Mouse (Mus musculus) limb, embryonic 11.5 days (tissue): ENCODE data around the gene Kif17. TPM values are rescaled to one million over a fixed set of nuclear protein-coding genes. Genes with fewer than 3 reads are reported as not detected.

Experiments
- ATAC-seq: fragments of 200-750 bp; cut with Nextera tagmentation; 2 replicates; pipeline ENCODE4 v1.8.0; 2017; ENCODE audit warnings: low read depth; ENCODE audit not compliant: insufficient number of reproducible peaks, low FRiP score, low TSS enrichment
- DNase-seq: peaks from one replicate; pipeline ENCODE4 v3.0.0-alpha.2; 2015; ENCODE audit warnings: low spot score
- H3K27ac ChIP-seq: fragments of 300-500 bp; sonication (generic); replicated peaks from 2 replicates; pipeline ENCODE4 v1.5.1; 2014; ENCODE audit warnings: low read depth, mild to moderate bottlenecking, low read length
- H3K27me3 ChIP-seq: fragments of 300-500 bp; sonication (generic); 2 replicates; pipeline ENCODE4 v1.6.1; 2014; ENCODE audit warnings: mild to moderate bottlenecking, low read length, mixed read lengths; ENCODE audit not compliant: control insufficient read depth, insufficient read depth
- H3K36me3 ChIP-seq: fragments of 300-500 bp; sonication (generic); 2 replicates; pipeline ENCODE4 v1.6.1; 2014; ENCODE audit warnings: mild to moderate bottlenecking, low read length, moderate library complexity, mixed read lengths; ENCODE audit not compliant: control insufficient read depth, insufficient read depth
- H3K4me1 ChIP-seq: fragments of 300-500 bp; sonication (generic); 2 replicates; pipeline ENCODE4 v1.6.1; 2014; ENCODE audit warnings: low read length, mixed read lengths; ENCODE audit not compliant: control insufficient read depth, insufficient read depth
- H3K4me2 ChIP-seq: fragments of 300-500 bp; sonication (generic); 2 replicates; pipeline ENCODE4 v1.6.1; 2014; ENCODE audit warnings: low read depth, mild to moderate bottlenecking, moderate library complexity; ENCODE audit not compliant: severe bottlenecking
- H3K4me3 ChIP-seq: fragments of 300-500 bp; sonication (generic); 2 replicates; pipeline ENCODE4 v1.5.1; 2014; ENCODE audit warnings: low read depth, low read length
- H3K9ac ChIP-seq: fragments of 300-500 bp; sonication (generic); 2 replicates; pipeline ENCODE4 v1.6.1; 2014; ENCODE audit warnings: mild to moderate bottlenecking, low read length
- H3K9me3 ChIP-seq: fragments of 300-500 bp; sonication (generic); 2 replicates; pipeline ENCODE4 v1.6.1; 2016; ENCODE audit warnings: low read length; ENCODE audit not compliant: control insufficient read depth
- WGBS: fragments of 180-500 bp; shearing (Covaris S2); extraction: QIAGEN DNeasy Blood & Tissue Kit; methylation state at CpG from one replicate; pipeline ENCODE4 v1.1.7; 2014; 5-methylcytosine and 5-hydroxymethylcytosine counted together
- microRNA-seq: library from miRNA; unstranded; fragments of <30 nt; microRNA quantifications from one replicate; pipeline ENCODE4, GENCODE M21; 2016
- polyA plus RNA-seq: library from polyadenylated mRNA; unstranded; fragments of >200 nt; fragmentation: Nextera tagmentation; extraction: Ambion mirVana; gene quantifications from 2 replicates; pipeline ENCODE4 v1.2.1, GENCODE M21; 2014

The Kif17 gene
- polyA plus RNA-seq, 1 experiment from 2014 or later: 0.68 TPM

DNA sequence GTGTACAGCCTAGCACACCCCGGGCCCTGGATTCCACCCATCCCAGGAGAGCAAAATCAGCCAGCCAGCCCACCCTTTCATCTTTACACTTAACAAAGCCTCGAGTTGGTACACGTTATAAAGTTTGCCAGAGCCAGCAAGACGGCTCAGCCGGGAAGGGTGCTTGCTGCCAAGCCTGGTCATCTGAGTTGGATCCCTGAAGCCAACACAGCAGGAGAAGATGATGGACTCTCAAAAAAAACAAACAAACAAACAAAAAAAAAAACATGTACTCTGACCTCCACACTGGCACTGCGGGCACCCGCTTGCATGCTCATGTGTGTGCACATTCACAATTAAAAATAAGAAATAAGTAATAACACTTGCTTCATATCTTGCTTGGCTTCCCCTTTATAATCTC is 91.8 kb downstream of the Kif17 start:
- DNase-seq (no peak), ATAC-seq (no peak)
- 76% methylated on average over 7 of the region's 7 CpGs for WGBS

DNA sequence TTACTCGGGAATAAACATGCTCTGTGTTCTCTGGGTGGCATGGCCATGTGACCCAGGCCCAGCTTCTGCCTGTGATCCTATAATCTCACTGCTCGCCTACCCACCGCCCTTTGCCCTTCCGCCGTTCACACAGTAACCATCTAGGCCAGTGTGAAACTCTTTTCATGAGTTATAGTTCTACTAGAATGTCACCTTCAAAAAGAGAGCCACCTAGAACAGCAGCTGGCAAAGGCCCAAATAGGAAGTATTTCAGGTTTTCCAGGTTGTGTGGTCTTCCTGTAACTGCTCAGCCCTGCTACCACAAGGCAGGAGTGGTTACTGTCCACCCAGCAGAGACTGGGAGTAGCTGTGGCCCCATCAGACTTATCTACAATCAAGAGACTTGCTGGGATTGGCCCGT is 92.5 kb downstream of the Kif17 start:
- Histone ChIP-seq H3K9me3 (no peaks in the 10 kb centered on the region), H3K9ac (no peak overlapping the region), H3K36me3 (no peaks in the 10 kb centered on the region), H3K4me1 (no peaks in the 10 kb centered on the region), H3K4me2 (no peak overlapping the region), H3K27ac (no peak overlapping the region), H3K27me3 (no peaks in the 10 kb centered on the region), H3K4me3 (no peak overlapping the region)
- no peak for DNase-seq
- WGBS: 78% methylated on average over 6 of the region's 6 CpGs
- ATAC-seq: no peak

More for the DNA sequence above, 91.8 kb downstream of the Kif17 start:
- H3K36me3 ChIP-seq: no peaks in the 10 kb centered on the region
- no peak overlapping the region for H3K4me2 ChIP-seq
- H3K9me3 ChIP-seq: no peaks in the 10 kb centered on the region
- no peak overlapping the region for H3K4me3 ChIP-seq
- no peak overlapping the region for H3K9ac ChIP-seq
- no peaks in the 10 kb centered on the region for H3K4me1 ChIP-seq
- no peak overlapping the region for H3K27ac ChIP-seq
- H3K27me3 ChIP-seq: no peaks in the 10 kb centered on the region

DNA sequence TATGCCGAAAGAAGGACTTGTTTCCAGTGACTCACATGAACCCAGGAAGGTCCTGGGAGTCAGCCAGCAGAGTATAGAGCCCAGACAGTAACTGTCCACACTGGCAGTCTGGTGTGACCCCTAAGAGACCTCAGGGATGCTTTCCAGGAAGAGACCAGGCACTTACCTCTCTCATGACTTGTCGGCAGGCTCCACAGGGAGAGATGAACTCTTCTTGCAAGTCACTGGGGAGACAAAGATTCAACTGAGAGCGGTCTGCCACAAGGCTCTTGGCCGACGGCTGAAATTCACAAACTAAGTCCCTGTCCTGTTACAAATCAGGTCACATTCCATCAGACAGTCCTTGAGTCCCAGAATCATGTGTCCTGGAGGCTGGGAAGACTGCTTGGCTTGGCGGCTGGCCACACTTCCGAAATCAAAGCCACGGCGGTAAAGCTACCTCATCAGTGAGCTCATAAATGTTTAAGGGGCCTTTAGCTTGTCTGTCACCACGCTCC is 93.2 kb downstream of the Kif17 start:
- no peaks in the 10 kb centered on the region for H3K36me3 ChIP-seq
- DNase-seq (no peak), ATAC-seq (no peak)
- H3K27ac ChIP-seq: no peak overlapping the region
- H3K9ac ChIP-seq: no peak overlapping the region
- 57% methylated on average over 10 of the region's 10 CpGs for WGBS
- H3K4me3 ChIP-seq: no peak overlapping the region
- H3K4me1 ChIP-seq: no peaks in the 10 kb centered on the region
- H3K9me3 ChIP-seq: no peaks in the 10 kb centered on the region
- no peaks in the 10 kb centered on the region for H3K27me3 ChIP-seq
- H3K4me2 ChIP-seq: no peak overlapping the region

DNA sequence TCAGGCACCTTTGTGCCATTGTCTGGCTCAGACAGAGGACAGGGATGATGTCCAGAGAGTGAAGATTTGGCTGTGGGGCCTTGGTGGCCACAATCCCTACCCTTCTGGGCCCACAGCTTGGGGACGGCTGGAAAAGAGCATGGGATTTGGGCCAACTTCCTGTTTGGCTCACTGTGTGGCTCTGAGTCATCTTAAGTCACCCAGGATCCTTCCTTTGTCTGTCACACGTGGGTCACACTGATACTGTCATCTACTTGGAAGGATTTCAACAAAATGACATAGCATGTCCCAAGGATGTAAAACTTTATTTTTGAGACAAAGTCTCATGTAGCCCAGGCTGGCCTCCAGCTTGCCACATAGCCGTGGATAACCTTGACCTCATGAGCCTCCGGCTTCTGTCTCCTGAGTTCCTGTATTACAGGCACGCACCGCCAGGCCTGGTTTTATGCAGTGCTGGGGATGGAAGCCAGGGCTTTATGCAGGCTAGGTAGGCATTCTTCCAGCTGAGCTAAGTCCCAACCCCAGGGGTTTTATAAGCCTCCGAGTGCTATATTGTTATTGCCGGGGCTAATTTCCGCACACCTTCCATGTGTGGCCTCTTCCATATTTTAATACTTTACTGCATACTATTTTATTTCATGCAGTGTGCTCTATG is 94.8 kb downstream of the Kif17 start:
- Histone ChIP-seq H3K9me3 (no peaks in the 10 kb centered on the region), H3K4me3 (no peak overlapping the region), H3K36me3 (no peaks in the 10 kb centered on the region), H3K27ac (no peak overlapping the region), H3K4me1 (no peaks in the 10 kb centered on the region), H3K27me3 (no peaks in the 10 kb centered on the region), H3K4me2 (no peak overlapping the region), H3K9ac (no peak overlapping the region)
- 79% methylated on average over 9 of the region's 9 CpGs for WGBS
- ATAC-seq (no peak), DNase-seq (no peak)

DNA sequence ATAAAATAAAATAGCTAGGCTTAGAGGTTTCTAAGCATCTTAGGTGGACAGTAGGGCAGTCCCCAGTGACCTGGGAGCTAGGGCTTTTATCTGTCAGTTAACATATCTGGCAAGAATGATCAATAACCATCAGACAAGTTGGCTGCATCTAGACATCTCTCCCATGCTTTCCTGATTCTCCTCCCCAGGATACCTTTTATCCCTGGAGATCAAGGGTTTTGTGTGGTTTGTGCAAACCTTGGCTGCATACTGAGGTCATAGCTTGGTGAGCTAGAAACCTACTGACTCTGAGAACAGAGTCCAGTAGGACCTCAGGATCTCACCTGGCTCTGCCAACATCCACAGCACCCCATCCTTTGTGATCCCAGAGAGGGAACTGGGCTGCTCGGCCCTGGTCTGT is 97.0 kb downstream of the Kif17 start:
- no peaks in the 10 kb centered on the region for H3K4me1 ChIP-seq
- no peak overlapping the region for H3K9ac ChIP-seq
- no peaks in the 10 kb centered on the region for H3K27me3 ChIP-seq
- 76% methylated on average over 1 of the region's 1 CpGs for WGBS
- no peak overlapping the region for H3K4me2 ChIP-seq
- H3K9me3 ChIP-seq: no peaks in the 10 kb centered on the region
- no peaks in the 10 kb centered on the region for H3K36me3 ChIP-seq
- ATAC-seq (no peak), DNase-seq (no peak)
- no peak overlapping the region for H3K27ac ChIP-seq
- H3K4me3 ChIP-seq: no peak overlapping the region

DNA sequence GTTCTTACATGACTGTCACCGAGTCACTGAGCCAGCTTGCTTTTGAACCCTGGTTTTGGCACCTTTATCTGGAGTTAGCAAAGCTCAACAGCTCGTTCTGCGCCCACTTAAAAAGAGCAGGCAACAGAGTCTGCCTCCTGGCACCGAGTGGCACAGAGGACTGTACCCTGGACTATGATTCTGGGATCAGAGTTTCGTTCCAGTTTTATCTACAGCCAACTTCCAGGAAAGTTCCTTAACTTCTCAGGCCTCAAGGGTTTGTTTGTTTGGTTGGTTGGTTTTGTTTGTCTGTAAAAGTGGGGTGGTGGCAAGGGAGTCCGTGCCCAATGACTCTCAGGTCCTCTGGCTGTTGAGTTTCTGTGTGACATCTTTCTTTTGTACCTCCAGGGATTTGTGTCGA is 98.5 kb downstream of the Kif17 start:
- no peak overlapping the region for H3K4me3 ChIP-seq
- ATAC-seq (no peak), DNase-seq (no peak)
- H3K27me3 ChIP-seq: no peaks in the 10 kb centered on the region
- no peaks in the 10 kb centered on the region for H3K9me3 ChIP-seq
- no peak overlapping the region for H3K27ac ChIP-seq
- no peak overlapping the region for H3K9ac ChIP-seq
- WGBS: 79% methylated on average over 7 of the region's 7 CpGs
- H3K4me1 ChIP-seq: no peaks in the 10 kb centered on the region
- no peak overlapping the region for H3K4me2 ChIP-seq
- no peaks in the 10 kb centered on the region for H3K36me3 ChIP-seq

Small RNA genes within 50 kb of the gene (microRNA-seq; reads per million reads assigned to microRNA genes)
- gene Gm27646: not detected
- gene Mir7019: not detected

Other genes with a start within 250 kb of the Kif17 start
- gene Hp1bp3, start 34.1 kb upstream of the Kif17 start, polyA plus RNA-seq: 189 TPM in 2 replicates
- 1.3 and 1.4 TPM in 2 replicates for gene Sh2d5, start within 50 bp of the Kif17 start, polyA plus RNA-seq
- 258 and 272 TPM in 2 replicates for gene Ddost, start 54.3 kb downstream of the Kif17 start, polyA plus RNA-seq
- gene Pink1, start 75.9 kb downstream of the Kif17 start, polyA plus RNA-seq: 17.8 and 18.5 TPM in 2 replicates
- gene Cda, start 117.6 kb downstream of the Kif17 start, polyA plus RNA-seq: 4.1 and 4.5 TPM in 2 replicates
- gene Fam43b, start 146.1 kb downstream of the Kif17 start, polyA plus RNA-seq: not detected in 2 replicates
- gene Mul1, start 184.2 kb downstream of the Kif17 start, polyA plus RNA-seq: 19.6 and 21.6 TPM in 2 replicates
- 0.99 and 1.0 TPM in 2 replicates for gene Camk2n1, start 203.9 kb downstream of the Kif17 start, polyA plus RNA-seq